Comparison of ENCODE assay signal across 16 mouse cellular contexts in the genomic region with DNA sequence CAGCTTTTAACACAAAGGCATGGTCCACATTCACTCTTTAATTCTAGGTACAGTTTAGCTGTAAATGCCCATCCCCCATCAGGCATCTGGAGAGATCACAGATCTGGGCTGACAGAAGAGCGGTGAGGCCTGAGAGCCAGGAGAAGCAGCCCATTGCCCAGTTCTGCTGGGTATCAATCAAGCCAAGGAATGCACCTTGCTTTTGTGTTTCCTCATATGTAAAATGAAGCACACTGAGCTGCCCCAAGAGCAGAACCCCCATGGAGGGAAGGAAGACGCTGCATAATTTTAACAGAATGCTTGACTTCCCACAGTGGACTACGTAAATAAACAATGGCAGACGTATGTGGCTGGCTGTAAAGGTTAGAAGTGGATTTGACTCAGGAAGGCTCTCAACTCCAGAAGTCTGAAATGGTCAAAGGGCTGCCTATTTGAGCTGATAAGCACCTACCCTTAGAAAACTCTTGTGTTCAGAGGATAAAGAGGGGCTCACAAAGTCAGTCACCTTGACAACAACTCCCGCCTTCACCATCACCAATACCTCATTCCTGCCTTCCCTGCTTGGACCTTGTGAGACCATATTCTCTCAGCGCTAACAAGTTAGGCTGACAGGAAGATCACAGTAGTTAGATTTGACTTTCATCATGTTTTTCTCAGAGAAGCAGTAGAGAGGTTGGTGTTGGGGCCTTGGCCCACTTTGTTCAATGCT.
"Had no signal": no experiment of that assay in that cellular context is flagged by ENCODE, and none has a peak within 500 bp of the region (broad histone marks: within the 10 kb centered on the region; RNA-seq: fewer than 3 reads in every experiment).

No protein-coding gene starts in this region.

- H3K9ac ChIP-seq: kidney, embryonic 15.5 days; liver, embryonic 14.5 days; liver, postnatal 0 days; stomach, embryonic 15.5 days had no signal

- H3K4me3 ChIP-seq: kidney, embryonic 15.5 days; left cerebral cortex, adult 2 months; stomach, embryonic 15.5 days had no signal

- H3K4me2 ChIP-seq: kidney, embryonic 15.5 days; midbrain, embryonic 11.5 days; stomach, embryonic 15.5 days had no signal

- H3K27ac ChIP-seq: kidney, embryonic 15.5 days; liver, embryonic 14.5 days; stomach, embryonic 15.5 days had no signal

- H3K27me3 ChIP-seq: kidney, embryonic 15.5 days; stomach, embryonic 15.5 days had no signal

- H3K36me3 ChIP-seq: stomach, embryonic 15.5 days had no signal

- DNase-seq: kidney, adult 2 months; kidney, postnatal 10 days; kidney, postnatal 36 days; layer of hippocampus, postnatal 36 days; liver, postnatal 0 days; lung, postnatal 36 days; midbrain, embryonic 14.5 days; right cerebral cortex, postnatal 25 days; spleen, adult 18-20 months; thymus, postnatal 25 days had no signal

- ATAC-seq: liver, postnatal 0 days; lung, postnatal 0 days had no signal

- H3K9me3 ChIP-seq: kidney, embryonic 15.5 days; stomach, embryonic 15.5 days had no signal

- H3K4me1 ChIP-seq: stomach, embryonic 15.5 days had no signal
